Mouse (Mus musculus): Measurements from ENCODE around the gene Pcyt2. TPM values are rescaled to one million over a fixed set of nuclear protein-coding genes. Genes with fewer than 3 reads are reported as not detected.

Gene Pcyt2
- polyA plus RNA-seq, 3 experiments from 2014 or later = 66.1 to 124 (median 113) TPM

GRCm38 (mm10) chr11:120580190-120580589 is 37.5 kb downstream of the Pcyt2 start:
- no peak for ATAC-seq

GRCm38 (mm10) chr11:120579316-120580107 is 38.2 kb downstream of the Pcyt2 start:
- ATAC-seq = peak; percentile 29

- ATAC-seq = no peak
Observed at GRCm38 (mm10) chr11:120578694-120579243, 39.0 kb downstream of the Pcyt2 start.

GRCm38 (mm10) chr11:120578024-120578693 is 39.6 kb downstream of the Pcyt2 start:
- no peak for ATAC-seq

GRCm38 (mm10) chr11:120577211-120578023 is 40.3 kb downstream of the Pcyt2 start:
- ATAC-seq = no peak

- ATAC-seq = no peak
Observed at GRCm38 (mm10) chr11:120576365-120576981, 41.3 kb downstream of the Pcyt2 start.

- ATAC-seq = no peak
Observed at GRCm38 (mm10) chr11:120575940-120576339, 41.8 kb downstream of the Pcyt2 start.

- ATAC-seq = no peak
Observed at GRCm38 (mm10) chr11:120575046-120575445, 42.7 kb downstream of the Pcyt2 start.

GRCm38 (mm10) chr11:120574278-120574600 is 43.5 kb downstream of the Pcyt2 start:
- no peak for ATAC-seq

- peak; percentile 37 for ATAC-seq
Observed at GRCm38 (mm10) chr11:120573585-120574277, 44.0 kb downstream of the Pcyt2 start.

- ATAC-seq = peak; percentile 83
Observed at GRCm38 (mm10) chr11:120572752-120573584, 44.8 kb downstream of the Pcyt2 start, which contains the start of gene P4hb. Gene P4hb, minus strand, starts transcription at chr11:120573253.

- peak; percentile 5 for ATAC-seq
Observed at GRCm38 (mm10) chr11:120572417-120572751, 45.4 kb downstream of the Pcyt2 start.

GRCm38 (mm10) chr11:120571754-120572416 is 45.9 kb downstream of the Pcyt2 start:
- ATAC-seq = no peak

- no peak for ATAC-seq
Observed at GRCm38 (mm10) chr11:120571122-120571521, 46.6 kb downstream of the Pcyt2 start.

GRCm38 (mm10) chr11:120568324-120568723 is 49.4 kb downstream of the Pcyt2 start:
- ATAC-seq = no peak

- ATAC-seq = no peak
Observed at GRCm38 (mm10) chr11:120565114-120565513, 52.6 kb downstream of the Pcyt2 start.

GRCm38 (mm10) chr11:120562949-120563348 is 54.8 kb downstream of the Pcyt2 start:
- no peak for ATAC-seq

GRCm38 (mm10) chr11:120560952-120561728 is 56.6 kb downstream of the Pcyt2 start:
- no peak for ATAC-seq

Measured in inflammation-experienced regulatory T-cells, adult 6 months (primary cell).